Mouse (Mus musculus): ENCODE results near the gene Serpina16.

DNA sequence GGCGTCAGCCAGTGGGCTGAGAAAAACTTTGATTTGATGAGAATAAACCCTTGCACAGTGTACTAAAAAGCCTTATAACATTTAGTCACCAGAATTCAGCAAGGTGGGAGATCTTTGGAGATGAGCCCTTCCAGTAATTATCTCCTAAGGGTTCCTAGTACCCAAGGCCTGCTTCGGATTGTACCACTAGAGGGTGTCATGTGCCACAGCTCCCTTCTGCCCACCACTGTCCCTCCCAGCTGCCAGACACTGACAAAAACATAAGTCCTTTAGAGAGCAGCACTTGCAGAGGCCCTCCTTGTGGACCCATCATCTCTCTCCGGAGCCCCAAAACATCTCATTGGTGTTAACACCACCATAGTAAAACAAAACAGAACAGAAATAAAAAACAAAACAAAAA is 35.6 kb upstream of the Serpina16 start:
- TF ChIP-seq CTCF (conservative IDR thresholded peaks at IDR 0.05; ENCODE audit: low read length) (0 out of 2 replicates have a peak, but pooled peaks have one; percentile 13), POU5F1 (IDR thresholded peaks at IDR 0.05; ENCODE audit: borderline replicate concordance, low read length) (no peak), NANOG (IDR thresholded peaks at IDR 0.05; ENCODE audit: borderline replicate concordance, low read length) (no peak)
